Mouse (Mus musculus) layer of hippocampus, postnatal 36 days (tissue): Measurements from ENCODE around the gene Cpne5. TPM values are rescaled to one million over a fixed set of nuclear protein-coding genes. Genes with fewer than 3 reads are reported as not detected.
"Not testable (repeated sequence)": the region's sequence is repeated elsewhere in the genome, so short reads cannot be mapped to it uniquely, and the experiment has no call there.

Source experiments
- DNase-seq, 2 experiments: peaks; one replicate each; pipeline ENCODE4 v3.0.0; 2022
- total RNA-seq, 2 experiments: library from RNA; stranded (reverse); gene quantifications; 2 replicates each; pipeline ENCODE4 v1.2.3; 2021

The Cpne5 gene
- total RNA-seq, 2 experiments from 2014 or later, result 30.4 to 31.7 TPM

DNA sequence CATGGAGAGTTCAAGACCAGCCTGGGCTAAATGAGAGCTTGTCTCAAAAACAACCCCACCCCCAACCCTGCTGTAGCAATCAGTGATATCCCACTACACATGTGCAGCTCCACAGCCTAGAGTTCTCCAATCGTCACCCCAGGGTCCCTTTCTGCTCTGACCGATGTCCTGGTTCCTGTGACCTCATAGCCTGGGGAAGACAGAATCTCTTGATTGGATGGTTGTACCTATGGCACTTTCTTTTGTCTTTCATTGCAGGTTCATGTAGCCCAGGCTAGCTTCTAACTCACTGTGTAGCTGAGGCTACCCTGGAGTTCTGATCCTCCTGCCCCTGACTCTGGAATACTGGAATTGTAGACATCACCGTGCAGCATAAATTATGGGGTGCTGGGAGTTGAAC lies 111.4 kb downstream of the Cpne5 start:
- DNase-seq, result no peak

DNA sequence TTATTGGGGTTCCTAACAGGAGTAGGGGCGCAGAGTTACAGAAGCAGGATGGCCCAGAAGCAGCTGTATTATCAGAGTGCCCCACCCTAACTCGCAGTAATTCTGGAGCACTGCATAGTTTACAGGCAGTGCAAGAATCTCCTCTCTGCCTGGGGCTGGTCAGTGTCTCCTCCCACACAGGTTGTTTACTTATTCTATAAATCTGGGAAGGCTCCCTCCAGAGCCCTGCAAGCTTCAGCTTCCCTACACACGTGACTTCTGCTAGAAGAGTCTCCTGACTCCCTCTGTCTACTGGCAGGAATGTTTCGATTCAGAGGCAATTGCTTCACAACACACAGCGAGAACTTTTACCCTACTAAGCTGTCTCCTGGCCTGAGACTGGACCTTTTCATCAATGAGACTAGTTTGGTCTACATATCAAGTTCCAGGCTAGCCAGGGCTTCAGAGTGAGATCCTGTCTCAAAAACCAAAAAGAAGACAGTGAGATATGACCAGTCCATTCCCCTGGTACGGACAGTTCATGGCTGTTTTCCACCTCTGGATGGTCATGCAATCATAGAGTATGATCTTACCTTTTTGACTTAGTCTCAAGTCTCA lies 114.3 kb downstream of the Cpne5 start:
- DNase-seq, result no peak

DNA sequence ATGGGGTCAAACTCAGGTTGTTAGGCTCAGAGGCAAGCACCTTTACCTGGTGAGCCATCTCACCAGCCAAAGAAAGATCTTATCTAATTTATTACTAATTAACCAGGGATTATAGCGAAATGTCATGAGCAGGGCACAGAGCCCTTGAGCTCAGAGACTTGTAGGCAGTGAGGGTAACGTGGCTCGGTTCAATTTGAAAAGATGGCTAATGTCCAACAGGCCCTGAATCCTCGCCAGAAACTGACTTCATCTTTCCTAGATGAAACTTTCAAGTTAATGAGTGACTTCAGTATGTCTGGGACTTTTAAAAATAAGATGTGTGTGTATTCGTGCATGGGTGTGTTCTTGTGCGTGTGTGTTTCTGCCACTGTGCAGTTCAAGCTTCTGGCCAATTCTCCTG lies 115.2 kb downstream of the Cpne5 start:
- no peak for DNase-seq

DNA sequence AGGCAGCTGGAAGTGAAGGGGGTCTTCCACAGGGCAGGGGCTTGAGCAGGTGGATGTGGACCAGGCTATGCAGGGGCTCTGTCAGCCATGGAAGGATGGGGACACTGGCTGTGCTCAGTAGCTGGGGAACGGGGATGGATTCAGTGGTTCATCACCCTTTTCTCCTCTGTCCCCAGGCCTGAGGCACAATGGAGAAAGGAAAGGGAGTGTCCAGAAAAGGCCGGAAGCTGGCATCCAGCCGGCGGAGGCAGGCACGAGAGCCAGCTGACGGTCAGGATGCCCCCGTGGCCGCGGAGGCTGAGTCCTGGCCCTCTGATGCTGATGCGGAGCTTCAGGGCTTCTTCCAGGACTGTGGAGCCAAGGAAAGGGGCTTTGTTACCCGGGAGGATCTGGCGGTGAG lies 117.3 kb downstream of the Cpne5 start:
- no peak for DNase-seq

DNA sequence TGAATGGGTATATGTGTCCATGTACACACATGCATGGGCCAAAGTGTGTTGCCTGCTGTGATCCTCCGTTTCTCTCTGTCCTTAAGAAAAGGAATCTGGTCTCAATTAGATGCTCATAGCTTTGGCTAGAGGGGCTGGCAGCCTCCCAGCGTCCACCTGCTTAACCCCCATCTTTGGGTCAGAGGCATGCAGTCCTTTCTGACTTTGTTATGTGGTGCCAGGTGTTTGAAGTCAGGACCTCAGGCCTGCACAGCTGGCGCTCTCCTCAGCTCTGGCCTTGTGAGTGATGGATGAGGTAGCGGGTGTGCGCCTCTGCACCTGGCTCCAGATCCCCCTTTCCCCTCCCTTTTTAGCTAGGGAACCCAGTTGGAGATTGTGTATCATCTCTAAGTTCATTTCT lies 119.9 kb downstream of the Cpne5 start:
- DNase-seq, result no peak

DNA sequence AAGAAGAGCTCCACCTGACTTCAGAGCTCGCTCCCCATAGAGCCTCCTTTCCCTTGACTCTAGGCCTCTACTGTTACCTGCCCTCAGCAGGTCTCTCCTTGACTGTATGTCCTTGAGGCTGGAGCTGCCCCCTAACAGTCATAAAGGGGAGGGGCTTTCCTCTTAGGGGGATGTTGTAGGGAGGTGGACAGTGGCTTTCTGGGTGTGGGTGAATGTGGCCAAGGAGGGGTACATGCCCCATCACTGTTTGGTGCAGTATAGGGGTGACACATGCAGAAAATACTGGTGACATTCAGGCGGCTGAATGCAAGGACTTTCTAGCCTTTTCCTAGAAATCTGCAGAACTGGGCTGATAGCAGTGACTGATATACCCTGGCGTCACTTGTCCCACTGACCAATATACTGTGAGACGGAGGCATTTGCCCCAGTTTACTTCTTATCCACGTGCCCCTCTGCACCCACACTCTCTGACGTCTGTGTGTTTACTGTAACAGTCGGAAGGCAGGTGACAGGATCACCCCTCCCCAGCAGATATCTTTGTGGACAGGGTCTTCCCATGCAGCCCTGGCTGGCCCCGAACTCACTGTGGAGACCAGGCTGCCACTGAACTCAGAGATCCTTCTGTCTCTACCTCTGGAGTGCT lies 120.8 kb downstream of the Cpne5 start:
- no peak for DNase-seq

DNA sequence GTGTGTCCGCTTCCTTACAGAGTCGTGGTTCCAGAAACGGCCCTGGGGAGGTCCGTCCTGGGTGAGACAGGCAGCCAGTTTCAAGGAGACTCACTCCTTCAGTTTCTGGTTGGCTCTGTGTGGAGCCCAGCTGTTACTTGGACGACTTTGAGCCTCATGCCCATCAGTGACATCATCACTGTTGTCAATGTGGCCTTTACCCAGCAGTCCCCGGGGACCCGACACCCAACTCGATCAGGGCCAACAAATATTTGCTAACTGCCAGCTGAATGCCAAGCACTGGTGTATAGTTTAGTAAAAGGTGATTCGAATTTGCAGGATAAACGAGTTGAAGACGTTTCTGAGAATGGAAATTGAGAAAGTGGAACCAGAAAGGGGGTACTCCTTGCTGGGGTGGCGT lies 121.9 kb downstream of the Cpne5 start:
- DNase-seq, result no peak

DNA sequence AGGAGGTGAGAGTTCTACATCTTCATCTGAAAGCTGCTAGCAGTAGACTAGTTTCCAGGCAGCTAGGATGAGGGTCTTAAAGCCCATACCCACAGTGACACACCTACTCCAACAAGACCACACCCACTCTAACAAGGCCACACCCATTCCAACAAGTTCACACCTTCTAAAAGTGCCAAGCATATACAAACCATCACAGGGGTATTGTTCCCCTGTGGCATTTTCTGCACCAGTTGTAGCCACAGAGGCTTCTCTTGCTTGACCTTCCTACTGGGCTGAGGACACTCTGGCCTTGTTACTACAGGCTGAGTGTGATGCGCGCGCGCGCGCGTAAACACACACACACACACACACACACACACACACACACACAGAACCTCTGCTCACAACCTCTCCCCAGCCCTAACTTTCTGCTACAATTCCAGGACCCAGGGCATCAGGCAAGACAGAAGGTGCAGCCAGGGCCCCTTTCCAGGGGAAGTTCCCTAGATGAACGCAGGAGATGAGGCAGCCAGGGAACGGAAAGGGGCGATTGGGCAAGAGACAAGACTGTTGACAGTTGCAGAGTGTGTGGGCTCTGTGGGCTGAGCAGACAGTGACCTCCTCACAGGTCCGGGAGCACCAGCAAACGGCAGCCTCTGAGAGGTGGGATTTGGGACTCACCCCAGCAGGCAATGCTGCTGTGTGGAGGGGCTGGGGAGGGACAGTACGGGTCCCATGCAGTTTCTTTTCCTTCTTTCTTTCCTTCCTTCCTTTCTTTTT lies 124.2 kb downstream of the Cpne5 start, which contains the start of gene Rab44:
Gene Rab44, plus strand, starts transcription at position 555 of the 762 bp plus-strand sequence.
- DNase-seq, result no peak

DNA sequence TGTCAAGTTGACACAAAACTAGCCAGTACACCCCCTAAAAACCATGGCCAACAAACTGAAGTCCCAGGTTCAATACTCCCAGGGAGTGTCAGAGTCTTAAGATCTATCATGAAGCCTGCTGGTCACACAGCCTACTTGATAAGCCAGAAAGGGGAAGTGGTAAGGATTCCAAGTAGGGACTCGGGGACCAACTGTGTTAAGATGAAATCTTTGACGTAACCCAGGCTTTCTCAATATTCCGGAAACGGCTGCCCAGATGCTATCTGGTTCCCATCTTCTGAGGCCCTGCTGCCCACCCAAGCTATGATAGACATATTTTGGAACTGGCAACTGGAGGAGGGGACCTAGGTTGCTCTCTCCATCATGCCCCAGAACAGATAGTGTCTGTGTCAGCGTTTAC lies 126.6 kb downstream of the Cpne5 start:
- DNase-seq, result no peak

DNA sequence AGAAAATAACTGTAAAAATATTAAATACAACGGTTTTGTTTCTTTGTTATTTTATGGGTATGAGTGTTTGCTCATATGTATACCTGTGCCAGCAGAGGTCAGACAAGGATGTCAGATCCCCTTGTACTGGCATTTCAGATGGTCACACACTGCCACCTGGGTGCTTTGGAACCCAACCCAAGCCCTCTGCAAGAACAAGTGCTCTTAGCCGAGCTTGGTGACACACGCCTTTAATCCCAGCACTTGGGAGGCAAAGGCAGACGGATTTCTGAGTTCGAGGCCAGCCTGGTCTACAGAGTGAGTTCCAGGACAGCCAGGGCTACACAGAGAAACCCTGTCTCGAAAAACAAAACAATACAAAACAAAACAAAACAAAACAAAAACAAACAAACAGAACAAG lies 127.6 kb downstream of the Cpne5 start:
- DNase-seq, result not testable (repeated sequence)

Other genes with a start within 250 kb of the Cpne5 start
- 10 to 100 TPM; 51.7 to 55.6 TPM for gene Stk38, start 230.2 kb downstream of the Cpne5 start, total RNA-seq
- gene Srsf3, start 205.5 kb downstream of the Cpne5 start, total RNA-seq, result 100 to 1,000 TPM; 141 to 147 TPM
- 10 to 100 TPM; 12.9 to 16.7 TPM for gene Cdkn1a, start 147.2 kb downstream of the Cpne5 start, total RNA-seq
- not detected for gene Rab44, start 124.0 kb downstream of the Cpne5 start, total RNA-seq
- 10 to 100 TPM; 17.6 to 17.9 TPM for gene Ppil1, start 26.0 kb upstream of the Cpne5 start, total RNA-seq
- 10 to 100 TPM; 77.6 to 80.4 TPM for gene BC004004, start 30.6 kb upstream of the Cpne5 start, total RNA-seq
- gene Pi16, start 79.5 kb upstream of the Cpne5 start, total RNA-seq, result 1 to 10 TPM; 1.2 to 1.4 TPM
- gene Mtch1, start 109.8 kb upstream of the Cpne5 start, total RNA-seq, result 100 to 1,000 TPM; 568 to 611 TPM
- gene Fgd2, start 122.7 kb upstream of the Cpne5 start, total RNA-seq, result 1 to 10 TPM; 4.2 to 6.9 TPM